In the genomic region with DNA sequence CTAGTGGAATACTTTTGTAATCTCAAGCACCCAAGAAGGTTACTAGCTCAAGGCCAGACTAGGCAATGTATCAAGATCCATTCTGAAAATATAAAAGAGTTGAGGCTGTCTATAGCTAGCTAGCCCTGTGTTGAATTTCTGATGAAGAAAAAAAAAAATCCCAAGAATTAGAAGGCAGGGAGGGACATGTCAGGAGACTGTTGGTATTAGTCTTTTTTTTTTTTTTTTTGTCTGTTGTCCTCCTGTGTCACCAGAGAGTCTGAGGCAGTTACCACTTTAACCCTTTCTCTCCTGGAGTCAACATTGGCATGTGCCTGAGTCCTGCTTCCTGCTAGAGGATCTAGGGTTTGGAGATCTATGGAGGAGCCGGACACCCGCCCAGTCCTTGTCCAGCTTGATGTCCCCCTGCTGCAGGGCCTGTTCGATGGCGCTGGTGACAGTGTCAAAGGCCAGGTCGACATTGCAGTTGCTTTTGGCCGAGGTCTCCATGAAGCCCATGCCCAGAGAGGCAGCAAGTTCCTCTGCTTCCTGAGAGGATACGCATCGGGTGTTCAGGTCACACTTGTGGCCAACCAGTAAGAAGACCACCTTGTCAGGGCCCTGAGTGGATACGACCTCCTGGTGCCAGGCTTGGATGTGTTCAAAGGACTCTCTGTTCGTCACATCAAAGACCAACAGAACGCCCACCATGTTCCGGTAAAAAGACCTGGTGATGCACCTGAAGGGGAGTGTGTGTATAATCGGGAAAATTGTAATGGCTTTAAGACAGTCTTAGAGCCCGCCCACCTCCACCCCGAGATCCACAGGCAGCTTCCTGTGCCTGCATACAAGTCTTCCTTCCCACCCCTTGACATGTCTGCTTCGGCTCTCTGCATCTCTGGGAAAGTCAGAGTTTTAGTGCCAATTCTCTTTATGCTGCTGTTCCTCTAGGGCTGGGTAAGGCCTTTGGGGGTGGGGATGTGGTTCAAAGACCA, we compare ENCODE assay signal across 8 mouse cellular contexts. TPM values are rescaled to one million over a fixed set of nuclear protein-coding genes. Genes with fewer than 3 reads are reported as not detected.
DNase-seq lines count a peak whose midpoint lies in the region; ATAC-seq and TF ChIP-seq lines count a peak whose summit lies in the region.

No protein-coding gene starts in this region.

- H3K9me3 ChIP-seq in lung, embryonic 16.5 days (ENCODE audit: control insufficient read depth, low read length), result no peaks in the 10 kb centered on the region
- no peaks in the 10 kb centered on the region for H3K9me3 ChIP-seq in embryonic facial prominence, embryonic 11.5 days (replicated peaks; ENCODE audit: control insufficient read depth, low read length)
- no peaks in the 10 kb centered on the region for H3K9me3 ChIP-seq in intestine, embryonic 16.5 days (ENCODE audit: control insufficient read depth, low read length)

- H3K4me1 ChIP-seq in lung, embryonic 16.5 days (replicated peaks; ENCODE audit: control insufficient read depth, insufficient read depth, low read length), result peaks cover 5% of the 10 kb centered on the region
- H3K4me1 ChIP-seq in lung, adult 2 months (ENCODE audit: control insufficient read depth, insufficient read depth, low read length), result no peaks in the 10 kb centered on the region
- no peaks in the 10 kb centered on the region; the same call in 1 of the 2 replicates for H3K4me1 ChIP-seq in embryonic facial prominence, embryonic 11.5 days (ENCODE audit: control insufficient read depth, insufficient read depth, low read length)
- H3K4me1 ChIP-seq in intestine, embryonic 16.5 days (ENCODE audit: control insufficient read depth, insufficient read depth, low read length), result peaks cover 5% of the 10 kb centered on the region
- peaks cover 10% of the 10 kb centered on the region for H3K4me1 ChIP-seq in olfactory bulb, adult 2 months (ENCODE audit: control insufficient read depth, insufficient read depth, low read length)

- WGBS in lung, embryonic 16.5 days, result 62% methylated on average over 16 of the region's 16 CpGs
- 62% methylated on average over 16 of the region's 16 CpGs for WGBS in lung, adult 2 months
- 67% methylated on average over 16 of the region's 16 CpGs for WGBS in embryonic facial prominence, embryonic 11.5 days
- 64% methylated on average over 16 of the region's 16 CpGs for WGBS in intestine, embryonic 16.5 days
- 58% methylated on average over 16 of the region's 16 CpGs for WGBS in olfactory bulb, adult 2 months

- ATAC-seq in lung, embryonic 16.5 days (ENCODE audit: low read depth), result peak; percentile 51
- no peak for ATAC-seq in embryonic facial prominence, embryonic 11.5 days (replicated peaks; ENCODE audit: insufficient number of reproducible peaks, low FRiP score, low TSS enrichment, low read depth)
- ATAC-seq in intestine, embryonic 16.5 days, result peak; percentile 7; the same call in 1 of the 2 replicates

- no peak for TF ChIP-seq CTCF in lung, adult 2 months (IDR thresholded peaks at IDR 0.05; ENCODE audit: insufficient read depth, low read length)
- TF ChIP-seq CTCF in olfactory bulb, adult 2 months (IDR thresholded peaks at IDR 0.05; ENCODE audit: insufficient read depth, low read depth, low read length), result no peak

- H3K36me3 ChIP-seq in lung, embryonic 16.5 days (ENCODE audit: control insufficient read depth, insufficient read depth, low read length), result no peaks in the 10 kb centered on the region
- no peaks in the 10 kb centered on the region for H3K36me3 ChIP-seq in embryonic facial prominence, embryonic 11.5 days (replicated peaks; ENCODE audit: control insufficient read depth, insufficient read depth, low read depth, low read length)
- no peaks in the 10 kb centered on the region for H3K36me3 ChIP-seq in intestine, embryonic 16.5 days (ENCODE audit: control insufficient read depth, insufficient read depth, low read length)

- H3K9ac ChIP-seq in lung, embryonic 16.5 days (ENCODE audit: low read length), result peak overlapping the region; percentile 77
- H3K9ac ChIP-seq in embryonic facial prominence, embryonic 11.5 days (replicated peaks; ENCODE audit: low read length), result peak overlapping the region; percentile 54
- H3K9ac ChIP-seq in intestine, embryonic 16.5 days (ENCODE audit: low read depth, low read length), result peak overlapping the region; percentile 77

- intact Hi-C loops in gastrocnemius, postnatal 36 days (cut with DNase I), result no loop called here
- intact Hi-C loops in left cerebral cortex, postnatal 10 days (cut with DNase I), result no loop called here

- peak overlapping the region; percentile 60 for H3K4me3 ChIP-seq in lung, embryonic 16.5 days (ENCODE audit: low read length)
- H3K4me3 ChIP-seq in lung, adult 2 months (replicated peaks; ENCODE audit: extremely low read depth, low read depth, low read length), result no peak overlapping the region
- H3K4me3 ChIP-seq in embryonic facial prominence, embryonic 11.5 days (ENCODE audit: low read depth, low read length), result peak overlapping the region; percentile 40
- H3K4me3 ChIP-seq in intestine, embryonic 16.5 days (ENCODE audit: low read length), result peak overlapping the region; percentile 60
- peak overlapping the region; percentile 46 for H3K4me3 ChIP-seq in olfactory bulb, adult 2 months (ENCODE audit: insufficient read depth, low read depth, low read length)

- H3K4me2 ChIP-seq in lung, embryonic 16.5 days (ENCODE audit: low read depth, low read length), result peak overlapping the region; percentile 81
- peak overlapping the region; percentile 54 for H3K4me2 ChIP-seq in embryonic facial prominence, embryonic 11.5 days (ENCODE audit: low read depth, low read length)
- peak overlapping the region; percentile 78 for H3K4me2 ChIP-seq in intestine, embryonic 16.5 days (ENCODE audit: low read depth, low read length)

- DNase-seq in lung, adult 2 months, result no peak
- DNase-seq in embryonic facial prominence, embryonic 11.5 days (ENCODE audit: low spot score), result no peak
- no peak for DNase-seq in adrenal gland, adult 8-10 months
- DNase-seq in gastrocnemius, postnatal 36 days, result no peak
- no peak for DNase-seq in left cerebral cortex, postnatal 10 days (ENCODE audit: extremely low spot score in 1 of 2, low spot score in 2 of 2)

- H3K27me3 ChIP-seq in lung, embryonic 16.5 days (ENCODE audit: control insufficient read depth, insufficient read depth, low read depth, low read length), result no peaks in the 10 kb centered on the region
- no peaks in the 10 kb centered on the region for H3K27me3 ChIP-seq in embryonic facial prominence, embryonic 11.5 days (ENCODE audit: control insufficient read depth, insufficient read depth, low read length)
- H3K27me3 ChIP-seq in intestine, embryonic 16.5 days (replicated peaks; ENCODE audit: control insufficient read depth, insufficient read depth, low read length), result no peaks in the 10 kb centered on the region

- peak overlapping the region; percentile 33 for H3K27ac ChIP-seq in lung, embryonic 16.5 days (ENCODE audit: low read length)
- H3K27ac ChIP-seq in embryonic facial prominence, embryonic 11.5 days (replicated peaks; ENCODE audit: low read depth, low read length), result no peak overlapping the region
- H3K27ac ChIP-seq in intestine, embryonic 16.5 days (ENCODE audit: low read length), result peak overlapping the region; percentile 59; the same call in 1 of the 2 replicates
- no peak overlapping the region for H3K27ac ChIP-seq in olfactory bulb, adult 2 months (ENCODE audit: insufficient read depth, low read depth, low read length)

- TF ChIP-seq POLR2A in lung, adult 2 months (IDR thresholded peaks at IDR 0.05; ENCODE audit: borderline replicate concordance, extremely low read depth, low read depth, low read length), result no peak
- no peak for TF ChIP-seq POLR2A in olfactory bulb, adult 2 months (IDR thresholded peaks at IDR 0.05; ENCODE audit: insufficient read depth, low read depth, low read length)

RNA-seq across cellular contexts. Expression of gene Rab42, which starts 0.9 kb away (rescaled TPM):
- polyA plus RNA-seq in lung, embryonic 16.5 days (2015; fragmentation: Nextera tagmentation; extraction: Ambion mirVana), result 2.1 and 2.5 TPM in 2 replicates
- polyA plus RNA-seq in lung, adult 2 months (2012; rRNA removed), result 1.9 and 2.0 TPM in 2 replicates
- polyA plus RNA-seq in embryonic facial prominence, embryonic 11.5 days (2014; fragmentation: Nextera tagmentation; extraction: Ambion mirVana), result 0.67 and 2.2 TPM in 2 replicates
- 5.3 and 7.8 TPM in 2 replicates for polyA plus RNA-seq in intestine, embryonic 16.5 days (2015; fragmentation: Nextera tagmentation; extraction: Ambion mirVana)
- not detected in 2 replicates for polyA plus RNA-seq in olfactory bulb, adult 2 months (2012; ENCODE audit: insufficient read depth, insufficient read length, low replicate concordance, missing spikeins)
- 1 to 10 TPM; 2.6 to 5.1 (median 3.9) TPM for total RNA-seq in adrenal gland, adult 8-10 months (2022)
- total RNA-seq in gastrocnemius, postnatal 36 days (2021), result not detected
- 1 to 10 TPM in 1 of 2 experiments, under 1 TPM in 1; 0.79 to 1.3 TPM for total RNA-seq in left cerebral cortex, postnatal 10 days (2021)

RNA-seq across cellular contexts. Expression of gene Trnau1ap, which starts 27.1 kb away (rescaled TPM):
- 67.0 TPM in 2 replicates for polyA plus RNA-seq in lung, embryonic 16.5 days (2015; fragmentation: Nextera tagmentation; extraction: Ambion mirVana)
- 16.4 and 17.8 TPM in 2 replicates for polyA plus RNA-seq in lung, adult 2 months (2012; rRNA removed)
- 76.6 and 79.7 TPM in 2 replicates for polyA plus RNA-seq in embryonic facial prominence, embryonic 11.5 days (2014; fragmentation: Nextera tagmentation; extraction: Ambion mirVana)
- polyA plus RNA-seq in intestine, embryonic 16.5 days (2015; fragmentation: Nextera tagmentation; extraction: Ambion mirVana), result 79.6 and 81.1 TPM in 2 replicates
- polyA plus RNA-seq in olfactory bulb, adult 2 months (2012; ENCODE audit: insufficient read depth, insufficient read length, low replicate concordance, missing spikeins), result not detected in 2 replicates
- 10 to 100 TPM; 29.4 to 44.1 (median 41.8) TPM for total RNA-seq in adrenal gland, adult 8-10 months (2022)
- 10 to 100 TPM in 1 of 2 experiments, 1 to 10 TPM in 1; 7.2 to 11.0 TPM for total RNA-seq in gastrocnemius, postnatal 36 days (2021)
- total RNA-seq in left cerebral cortex, postnatal 10 days (2021), result 10 to 100 TPM; 24.6 TPM

RNA-seq across cellular contexts. Expression of gene Taf12, which starts 28.1 kb away (rescaled TPM):
- 48.5 and 50.3 TPM in 2 replicates for polyA plus RNA-seq in lung, embryonic 16.5 days (2015; fragmentation: Nextera tagmentation; extraction: Ambion mirVana)
- polyA plus RNA-seq in lung, adult 2 months (2012; rRNA removed), result 5.0 and 10.3 TPM in 2 replicates
- 60.5 and 64.6 TPM in 2 replicates for polyA plus RNA-seq in embryonic facial prominence, embryonic 11.5 days (2014; fragmentation: Nextera tagmentation; extraction: Ambion mirVana)
- polyA plus RNA-seq in intestine, embryonic 16.5 days (2015; fragmentation: Nextera tagmentation; extraction: Ambion mirVana), result 39.8 and 41.1 TPM in 2 replicates
- polyA plus RNA-seq in olfactory bulb, adult 2 months (2012; ENCODE audit: insufficient read depth, insufficient read length, low replicate concordance, missing spikeins), result not detected in 2 replicates
- 10 to 100 TPM; 25.6 to 33.0 (median 29.5) TPM for total RNA-seq in adrenal gland, adult 8-10 months (2022)
- total RNA-seq in gastrocnemius, postnatal 36 days (2021), result 10 to 100 TPM; 32.5 to 33.4 TPM
- total RNA-seq in left cerebral cortex, postnatal 10 days (2021), result 10 to 100 TPM; 13.9 to 15.4 TPM

RNA-seq across cellular contexts. Expression of gene Gmeb1, which starts 40.9 kb away (rescaled TPM):
- polyA plus RNA-seq in lung, embryonic 16.5 days (2015; fragmentation: Nextera tagmentation; extraction: Ambion mirVana), result 36.2 and 36.7 TPM in 2 replicates
- polyA plus RNA-seq in lung, adult 2 months (2012; rRNA removed), result 13.8 and 16.9 TPM in 2 replicates
- 34.9 and 35.4 TPM in 2 replicates for polyA plus RNA-seq in embryonic facial prominence, embryonic 11.5 days (2014; fragmentation: Nextera tagmentation; extraction: Ambion mirVana)
- 25.9 and 30.2 TPM in 2 replicates for polyA plus RNA-seq in intestine, embryonic 16.5 days (2015; fragmentation: Nextera tagmentation; extraction: Ambion mirVana)
- not detected in 2 replicates for polyA plus RNA-seq in olfactory bulb, adult 2 months (2012; ENCODE audit: insufficient read depth, insufficient read length, low replicate concordance, missing spikeins)
- 10 to 100 TPM; 16.3 to 24.8 (median 19.3) TPM for total RNA-seq in adrenal gland, adult 8-10 months (2022)
- 1 to 10 TPM; 6.9 to 8.6 TPM for total RNA-seq in gastrocnemius, postnatal 36 days (2021)
- total RNA-seq in left cerebral cortex, postnatal 10 days (2021), result 10 to 100 TPM; 26.2 to 29.3 TPM

RNA-seq across cellular contexts. Expression of gene Rcc1, which starts 51.2 kb away (rescaled TPM):
- polyA plus RNA-seq in lung, embryonic 16.5 days (2015; fragmentation: Nextera tagmentation; extraction: Ambion mirVana), result 73.0 and 73.9 TPM in 2 replicates
- polyA plus RNA-seq in lung, adult 2 months (2012; rRNA removed), result 3.9 and 5.3 TPM in 2 replicates
- polyA plus RNA-seq in embryonic facial prominence, embryonic 11.5 days (2014; fragmentation: Nextera tagmentation; extraction: Ambion mirVana), result 60.6 and 61.5 TPM in 2 replicates
- polyA plus RNA-seq in intestine, embryonic 16.5 days (2015; fragmentation: Nextera tagmentation; extraction: Ambion mirVana), result 82.2 and 90.6 TPM in 2 replicates
- not detected in 2 replicates for polyA plus RNA-seq in olfactory bulb, adult 2 months (2012; ENCODE audit: insufficient read depth, insufficient read length, low replicate concordance, missing spikeins)
- 10 to 100 TPM; 12.7 to 18.0 (median 15.7) TPM for total RNA-seq in adrenal gland, adult 8-10 months (2022)
- total RNA-seq in gastrocnemius, postnatal 36 days (2021), result 1 to 10 TPM; 6.0 to 6.3 TPM
- 10 to 100 TPM; 14.7 to 14.9 TPM for total RNA-seq in left cerebral cortex, postnatal 10 days (2021)

Comparison
In these comparisons a context has a peak if more than half of its experiments do, and no peak if none do; other contexts are left out.
1. H3K27ac ChIP-seq: peak in lung, embryonic 16.5 days (single experiment) and intestine, embryonic 16.5 days (single experiment); none in embryonic facial prominence, embryonic 11.5 days (single experiment) and olfactory bulb, adult 2 months (single experiment).
2. RNA of gene Trnau1ap, which starts 27.1 kb away (polyA plus RNA-seq): 79.6 to 81.1 TPM in intestine, embryonic 16.5 days, 76.6 to 79.7 TPM in embryonic facial prominence, embryonic 11.5 days, 67.0 TPM in lung, embryonic 16.5 days and 16.4 to 17.8 TPM in lung, adult 2 months; not detected in olfactory bulb, adult 2 months; every median in the first group is over 10 times any median in the second.
3. Peak in every context shown above with its lines, with median percentiles within 50 percentile points of each other: H3K4me2 ChIP-seq and H3K9ac ChIP-seq.